Mouse (Mus musculus): ENCODE data around the gene Scaf4.

DNA sequence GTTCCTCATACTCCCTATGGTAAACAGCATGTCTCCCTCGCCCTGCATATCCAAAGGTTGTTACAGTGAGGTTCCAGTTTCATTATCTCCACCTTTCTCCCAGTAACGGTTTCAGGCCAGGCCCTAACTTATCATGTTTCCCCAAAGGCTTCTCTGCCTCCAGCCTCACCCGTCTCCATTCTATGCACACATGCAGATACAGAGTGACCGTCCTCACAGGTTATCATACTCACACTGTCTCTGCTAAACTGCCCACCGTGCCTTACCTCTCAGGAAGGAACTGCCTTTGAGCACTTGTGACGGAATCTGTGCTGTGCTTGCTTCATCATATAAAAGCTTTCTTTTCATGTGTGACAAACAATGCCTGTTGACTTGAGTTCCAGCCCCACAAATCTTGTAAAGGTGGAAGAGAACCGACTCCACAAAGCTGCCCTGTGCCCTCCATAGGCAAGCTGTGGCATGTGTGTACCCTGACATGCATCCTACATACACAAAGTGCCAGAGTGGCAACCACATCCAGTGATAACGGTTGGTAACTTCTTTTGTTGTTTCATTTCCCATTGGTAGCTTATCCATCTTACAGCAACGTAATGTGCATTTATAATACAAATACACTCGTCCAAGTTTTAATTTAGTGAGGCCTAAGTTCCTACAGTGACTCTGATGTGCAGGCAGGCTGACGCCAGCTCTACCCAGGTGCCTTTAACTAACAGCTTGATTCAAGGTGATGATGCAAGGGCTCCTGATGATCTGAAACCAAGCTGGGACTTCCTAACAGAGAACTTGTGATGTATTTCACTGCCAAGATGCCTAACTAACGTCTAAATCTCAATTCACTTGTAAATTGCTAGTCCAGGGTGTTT lies 70.6 kb downstream of the Scaf4 start:
- TF ChIP-seq CTCF (conservative IDR thresholded peaks at IDR 0.05; ENCODE audit: insufficient read depth, insufficient read length, low read depth, low read length) (no peak), POLR2A (IDR thresholded peaks at IDR 0.05; ENCODE audit: low read depth, low read length) (no peak)

All from kidney, adult 2 months (tissue).